Mouse (Mus musculus): Measurements from ENCODE around the gene Ei24. TPM values are rescaled to one million over a fixed set of nuclear protein-coding genes. Genes with fewer than 3 reads are reported as not detected.

Ei24 gene
- 117 and 119 TPM in 2 replicates for polyA plus RNA-seq (2012; rRNA removed)

DNA sequence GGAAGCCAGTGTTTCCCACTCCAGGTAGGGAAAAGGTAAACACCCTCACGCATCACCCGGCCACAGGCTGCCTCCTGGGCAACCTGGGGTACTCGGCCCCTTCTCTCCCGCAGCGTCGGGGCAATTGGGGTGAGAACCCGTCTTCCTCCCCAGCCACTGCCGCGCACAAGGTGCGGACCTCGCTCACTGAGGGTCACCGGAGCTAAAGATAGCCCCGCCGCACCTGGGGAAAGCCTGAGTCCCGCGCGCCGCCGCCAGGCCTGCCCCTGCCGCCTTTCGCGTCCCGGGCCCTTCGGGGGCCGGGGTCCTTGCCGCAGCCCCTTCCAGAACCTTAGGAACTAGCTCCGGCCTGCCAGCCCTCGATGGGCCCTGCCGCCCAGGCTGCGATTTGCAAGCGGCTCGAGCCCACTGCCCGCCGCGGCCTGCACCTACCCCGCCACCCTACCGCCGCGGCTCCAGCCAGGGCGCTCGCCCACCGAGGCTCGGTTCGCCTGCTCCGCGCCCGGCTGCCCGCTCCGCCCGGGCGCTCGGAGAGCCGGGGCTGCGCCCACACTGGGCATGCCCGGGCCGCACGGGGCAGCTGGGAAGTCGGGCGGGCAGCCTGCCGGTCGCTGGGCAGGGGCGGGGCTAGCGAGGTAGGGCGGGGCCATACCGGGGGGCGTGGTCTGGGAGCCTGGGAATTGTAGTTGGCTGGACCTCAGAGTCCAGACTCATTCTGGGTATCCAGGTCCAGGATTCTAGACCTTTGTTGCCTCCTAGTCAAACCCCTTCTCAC is at the start of gene Ei24:
Ei24 (minus strand) TSS at position 613 of the 775 bp plus-strand sequence.
- Histone ChIP-seq H3K4me3 (ENCODE audit: insufficient read depth, low read length) (peak within 1 kb of the TSS; percentile 94), H3K4me1 (ENCODE audit: control insufficient read depth, insufficient read depth, low read length) (peaks cover 2% of the 10 kb centered on the region; the same call in 1 of the 2 replicates), H3K27ac (ENCODE audit: insufficient read depth, low read length) (peak within 1 kb of the TSS; percentile 79; the same call in 1 of the 2 replicates)
- TF ChIP-seq CTCF (IDR thresholded peaks at IDR 0.05; ENCODE audit: extremely low read depth, insufficient read depth, low read length) = no peak
- no peak for TF ChIP-seq POLR2A (IDR thresholded peaks at IDR 0.05; ENCODE audit: extremely low read depth, insufficient read depth, low read length)

DNA sequence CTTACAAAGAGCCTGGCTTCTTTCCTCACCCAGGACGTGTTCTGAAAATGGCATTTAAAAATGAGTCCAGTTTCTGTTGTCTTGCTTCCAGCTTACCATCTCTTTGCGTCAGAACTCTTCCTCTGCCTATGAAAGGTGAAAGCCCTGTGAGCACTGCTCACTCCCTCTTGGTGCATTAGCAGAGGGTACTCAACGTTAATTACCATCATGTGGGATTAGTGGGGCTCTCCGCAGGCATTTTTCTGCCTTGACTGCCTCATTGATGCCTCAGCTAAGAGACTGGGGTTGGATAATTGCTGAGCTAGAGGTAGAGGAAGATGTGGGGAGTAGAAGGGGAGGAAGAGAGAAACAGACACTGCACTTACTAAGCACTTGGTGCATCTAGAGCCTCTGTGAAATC is 49.2 kb upstream of the Ei24 start:
- TF ChIP-seq POLR2A (IDR thresholded peaks at IDR 0.05; ENCODE audit: extremely low read depth, insufficient read depth, low read length) = no peak
- no peak for TF ChIP-seq CTCF (IDR thresholded peaks at IDR 0.05; ENCODE audit: extremely low read depth, insufficient read depth, low read length)
- 0 out of 2 replicates have a peak overlapping the region, but pooled peaks have one; percentile 50 for H3K27ac ChIP-seq (ENCODE audit: insufficient read depth, low read length)

DNA sequence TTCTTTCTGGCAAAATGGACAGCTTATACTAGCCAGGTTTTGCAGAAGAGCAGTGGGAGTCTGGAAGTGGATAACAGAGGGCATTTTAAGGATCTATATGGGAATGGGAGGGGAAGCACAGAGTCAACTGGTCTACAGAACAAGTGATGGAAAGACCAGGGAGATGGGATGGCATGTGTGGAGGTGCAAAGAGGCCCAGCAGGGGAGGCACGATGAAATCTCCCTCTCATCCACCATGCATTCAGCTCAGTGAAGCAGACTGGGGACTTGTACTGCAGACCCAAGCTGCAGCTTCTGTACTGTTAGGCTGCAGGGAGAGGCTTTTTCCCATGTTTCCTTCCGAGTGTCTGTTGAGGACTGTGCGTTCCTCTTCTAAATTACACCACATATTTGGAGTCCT is 36.7 kb upstream of the Ei24 start:
- Histone ChIP-seq H3K27ac (ENCODE audit: insufficient read depth, low read length) (no peak overlapping the region; the same call in 1 of the 2 replicates), H3K4me3 (ENCODE audit: insufficient read depth, low read length) (peak overlapping the region; percentile 71), H3K4me1 (ENCODE audit: control insufficient read depth, insufficient read depth, low read length) (peaks cover 4% of the 10 kb centered on the region)
- no peak for TF ChIP-seq CTCF (IDR thresholded peaks at IDR 0.05; ENCODE audit: extremely low read depth, insufficient read depth, low read length)
- TF ChIP-seq POLR2A (IDR thresholded peaks at IDR 0.05; ENCODE audit: extremely low read depth, insufficient read depth, low read length) = no peak

More for the DNA sequence above, 49.2 kb upstream of the Ei24 start:
- Histone ChIP-seq H3K4me3 (ENCODE audit: insufficient read depth, low read length) (no peak overlapping the region), H3K4me1 (ENCODE audit: control insufficient read depth, insufficient read depth, low read length) (peaks cover 7% of the 10 kb centered on the region; the same call in 1 of the 2 replicates)

DNA sequence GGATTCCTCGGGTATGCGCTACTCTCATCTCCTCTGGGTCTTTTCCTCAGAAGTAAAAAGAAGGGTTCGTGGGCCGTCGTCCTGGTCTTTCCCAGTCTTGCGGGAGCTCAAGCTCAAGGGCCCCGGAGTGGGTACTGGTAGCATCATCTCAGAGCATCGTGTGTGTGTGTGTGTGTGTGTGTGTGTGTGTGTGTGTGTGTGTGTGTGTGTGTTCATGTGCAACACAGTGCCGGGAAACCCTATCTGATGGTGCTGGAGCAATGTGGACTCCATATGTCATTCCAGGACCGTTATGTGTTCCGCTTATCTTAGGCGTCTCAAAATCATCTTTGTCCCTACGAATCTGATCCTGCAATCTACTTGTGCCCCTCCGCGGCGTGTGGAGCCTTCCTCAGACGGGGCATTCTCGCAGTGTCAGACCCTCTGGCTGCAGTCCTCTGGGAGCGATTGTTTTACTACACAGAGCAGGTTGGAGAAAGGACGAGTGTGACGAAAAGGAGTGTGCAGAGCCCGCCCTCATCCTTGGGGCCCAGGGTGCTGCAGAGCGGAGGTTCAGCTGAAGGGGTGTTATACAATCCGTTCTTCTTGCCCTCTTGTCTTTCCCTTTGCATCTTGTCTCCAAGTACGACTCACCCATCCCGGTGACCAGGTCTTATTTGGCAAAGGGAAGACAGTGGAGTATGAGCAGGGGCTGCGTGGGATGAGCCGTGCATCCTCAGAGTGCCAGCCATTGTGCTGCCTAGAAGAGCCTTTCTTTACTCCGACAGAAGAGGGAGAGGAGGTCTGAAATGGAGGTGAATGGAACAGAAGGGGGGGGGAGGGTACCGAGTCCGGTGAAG is 36.1 kb upstream of the Ei24 start:
- peak overlapping the region; percentile 54 for H3K27ac ChIP-seq (ENCODE audit: insufficient read depth, low read length)
- TF ChIP-seq POLR2A (IDR thresholded peaks at IDR 0.05; ENCODE audit: extremely low read depth, insufficient read depth, low read length) (peak; percentile 27; the same call in 1 of the 2 replicates), CTCF (IDR thresholded peaks at IDR 0.05; ENCODE audit: extremely low read depth, insufficient read depth, low read length) (no peak)
- peaks cover 4% of the 10 kb centered on the region for H3K4me1 ChIP-seq (ENCODE audit: control insufficient read depth, insufficient read depth, low read length)
- peak overlapping the region; percentile 71 for H3K4me3 ChIP-seq (ENCODE audit: insufficient read depth, low read length)

DNA sequence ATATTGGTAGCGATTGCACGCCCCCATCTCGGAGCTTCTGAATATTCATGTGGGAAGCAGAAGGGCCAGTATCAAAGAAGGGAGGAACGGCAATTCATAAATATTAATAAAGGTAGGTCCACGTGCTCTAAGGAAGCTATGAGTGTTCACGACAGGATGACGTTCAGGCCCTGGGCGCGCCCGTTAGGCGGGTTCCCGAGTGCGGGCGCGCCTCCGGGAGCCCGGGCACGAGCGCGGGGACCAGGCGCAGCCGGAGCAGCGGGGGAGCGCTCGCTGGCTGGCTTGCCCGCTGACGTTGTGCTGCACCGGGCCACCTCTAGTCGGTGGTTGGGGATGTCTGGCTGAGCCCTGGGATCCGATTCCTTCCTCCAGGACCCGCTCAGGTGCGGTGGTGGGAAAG is 35.3 kb upstream of the Ei24 start:
- Histone ChIP-seq H3K4me1 (ENCODE audit: control insufficient read depth, insufficient read depth, low read length) (peaks cover 4% of the 10 kb centered on the region), H3K27ac (ENCODE audit: insufficient read depth, low read length) (peak overlapping the region; percentile 20), H3K4me3 (ENCODE audit: insufficient read depth, low read length) (peak overlapping the region; percentile 71)
- TF ChIP-seq POLR2A (IDR thresholded peaks at IDR 0.05; ENCODE audit: extremely low read depth, insufficient read depth, low read length) = peak; percentile 89
- TF ChIP-seq CTCF (IDR thresholded peaks at IDR 0.05; ENCODE audit: extremely low read depth, insufficient read depth, low read length) = no peak

DNA sequence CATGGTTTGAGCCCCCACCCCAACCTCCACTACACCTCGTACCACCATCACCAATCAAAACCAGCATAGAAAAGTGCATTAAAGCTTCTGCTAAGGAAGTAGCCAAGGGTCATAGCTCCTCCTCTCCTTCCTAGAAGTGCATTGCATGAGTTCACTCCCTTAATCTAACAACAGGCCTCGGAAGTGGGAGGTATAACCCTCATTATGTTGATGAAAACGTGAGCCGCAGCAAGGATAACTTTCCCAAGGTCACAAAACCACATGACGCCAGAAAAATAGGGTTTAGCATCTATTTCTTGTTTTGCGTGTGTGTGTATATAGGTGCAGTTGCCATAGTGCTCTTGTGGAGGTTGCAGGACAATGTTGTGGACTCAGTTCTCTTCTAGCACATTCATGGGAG is 34.2 kb upstream of the Ei24 start:
- no peak overlapping the region for H3K27ac ChIP-seq (ENCODE audit: insufficient read depth, low read length)
- no peak overlapping the region for H3K4me3 ChIP-seq (ENCODE audit: insufficient read depth, low read length)
- TF ChIP-seq CTCF (IDR thresholded peaks at IDR 0.05; ENCODE audit: extremely low read depth, insufficient read depth, low read length) (no peak), POLR2A (IDR thresholded peaks at IDR 0.05; ENCODE audit: extremely low read depth, insufficient read depth, low read length) (no peak)
- H3K4me1 ChIP-seq (ENCODE audit: control insufficient read depth, insufficient read depth, low read length) = peaks cover 4% of the 10 kb centered on the region

DNA sequence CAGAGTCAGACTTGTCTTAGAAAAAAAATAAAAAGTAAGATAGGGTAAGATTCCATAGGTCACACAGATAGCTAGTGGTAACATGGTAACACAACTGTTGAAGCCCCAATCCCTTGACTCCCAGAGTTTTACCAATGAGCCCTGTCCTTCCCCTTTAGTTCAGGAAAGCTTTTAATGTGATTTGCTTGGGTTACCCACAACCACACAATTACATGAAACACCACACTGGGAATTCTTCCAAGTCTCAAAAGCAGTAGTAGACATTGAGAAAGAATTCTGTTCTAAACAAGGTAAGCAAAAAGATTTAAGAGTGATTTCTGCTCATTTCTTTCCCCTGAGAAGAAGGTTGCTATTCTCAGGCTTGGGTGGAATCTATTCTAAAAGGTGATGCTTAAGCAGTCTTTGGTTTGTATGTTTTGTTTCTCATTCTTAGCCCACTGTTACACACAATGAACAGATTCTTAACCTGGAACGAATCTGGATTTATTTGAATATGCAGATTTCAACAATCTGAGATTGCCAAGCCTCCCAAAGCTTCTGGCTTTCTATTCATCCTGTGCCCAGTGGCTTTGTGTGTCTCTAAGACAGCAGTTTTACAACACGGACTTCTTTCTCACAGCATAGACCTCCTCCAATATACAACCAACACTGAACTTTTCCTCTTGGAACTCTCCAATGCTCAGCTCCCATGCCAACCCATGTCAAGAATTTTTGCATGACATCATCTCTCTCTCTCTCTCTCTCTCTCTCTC is 29.6 kb upstream of the Ei24 start:
- no peak overlapping the region for H3K27ac ChIP-seq (ENCODE audit: insufficient read depth, low read length)
- H3K4me1 ChIP-seq (ENCODE audit: control insufficient read depth, insufficient read depth, low read length) = peaks cover 9% of the 10 kb centered on the region
- TF ChIP-seq CTCF (IDR thresholded peaks at IDR 0.05; ENCODE audit: extremely low read depth, insufficient read depth, low read length) = no peak
- TF ChIP-seq POLR2A (IDR thresholded peaks at IDR 0.05; ENCODE audit: extremely low read depth, insufficient read depth, low read length) = no peak
- H3K4me3 ChIP-seq (ENCODE audit: insufficient read depth, low read length) = no peak overlapping the region

DNA sequence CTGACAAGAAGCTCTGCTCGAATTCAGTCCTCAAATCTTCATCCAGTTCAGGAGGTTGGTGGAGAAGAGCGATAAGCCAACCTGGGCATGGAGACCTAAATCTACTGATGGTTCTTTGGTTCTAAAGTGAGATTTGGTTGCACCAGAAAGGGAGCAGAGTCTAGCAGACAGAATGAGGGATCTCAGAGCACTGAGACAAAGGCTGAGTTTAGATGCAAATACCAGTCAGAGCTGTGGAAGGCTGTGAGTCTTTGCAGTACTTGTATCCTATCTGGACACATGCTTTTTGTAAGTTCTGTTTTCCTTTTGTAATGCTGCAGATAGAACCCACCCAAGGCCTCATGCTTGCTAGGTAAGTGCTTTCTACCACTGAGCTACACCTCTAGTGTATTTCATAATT is 24.8 kb upstream of the Ei24 start:
- Histone ChIP-seq H3K27ac (ENCODE audit: insufficient read depth, low read length) (peak overlapping the region; percentile 88), H3K4me3 (ENCODE audit: insufficient read depth, low read length) (no peak overlapping the region), H3K4me1 (ENCODE audit: control insufficient read depth, insufficient read depth, low read length) (peaks cover 12% of the 10 kb centered on the region)
- TF ChIP-seq POLR2A (IDR thresholded peaks at IDR 0.05; ENCODE audit: extremely low read depth, insufficient read depth, low read length) = no peak
- TF ChIP-seq CTCF (IDR thresholded peaks at IDR 0.05; ENCODE audit: extremely low read depth, insufficient read depth, low read length) = no peak

DNA sequence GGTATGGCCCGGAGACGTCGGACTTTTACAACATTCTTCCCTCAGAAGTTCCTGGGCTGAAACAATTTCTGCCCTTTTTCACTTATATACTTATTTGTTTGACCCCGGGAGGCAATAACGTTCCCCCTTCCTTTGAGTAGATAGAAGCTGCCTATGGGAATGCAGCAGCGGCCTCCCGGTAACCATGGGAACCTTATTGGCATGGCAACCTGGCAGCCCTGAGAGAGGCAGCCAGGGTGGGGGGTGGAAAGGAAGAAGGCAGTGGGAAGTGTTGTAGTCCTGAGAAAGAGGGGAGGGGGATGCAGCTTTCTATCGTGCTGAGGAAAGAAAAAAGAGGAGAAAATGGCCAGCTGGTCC is 24.4 kb upstream of the Ei24 start, which contains the start of gene Fez1:
Fez1 (plus strand) TSS at position 221 of the 357 bp plus-strand sequence.
- Histone ChIP-seq H3K4me3 (ENCODE audit: insufficient read depth, low read length) (no peak within 1 kb of the TSS; the same call in 1 of the 2 replicates), H3K27ac (ENCODE audit: insufficient read depth, low read length) (peak within 1 kb of the TSS; percentile 88), H3K4me1 (ENCODE audit: control insufficient read depth, insufficient read depth, low read length) (peaks cover 12% of the 10 kb centered on the region)
- TF ChIP-seq CTCF (IDR thresholded peaks at IDR 0.05; ENCODE audit: extremely low read depth, insufficient read depth, low read length) (no peak), POLR2A (IDR thresholded peaks at IDR 0.05; ENCODE audit: extremely low read depth, insufficient read depth, low read length) (no peak)

Data from cortical plate, adult 2 months (tissue).